Mouse (Mus musculus) subcutaneous adipose tissue, adult 2 months (tissue): ENCODE results near the gene Dad1. TPM values are rescaled to one million over a fixed set of nuclear protein-coding genes. Genes with fewer than 3 reads are reported as not detected.

Source experiments
- polyA plus RNA-seq: library from polyadenylated mRNA; depleted of rRNA; stranded (reverse); fragments of >200 nt; gene quantifications from 2 replicates; pipeline ENCODE4 v1.2.3, GENCODE M21; 2012; ENCODE audit warnings: low replicate concordance; rRNA removed

Dad1 gene
- 572 and 598 TPM in 2 replicates for polyA plus RNA-seq

DNA sequence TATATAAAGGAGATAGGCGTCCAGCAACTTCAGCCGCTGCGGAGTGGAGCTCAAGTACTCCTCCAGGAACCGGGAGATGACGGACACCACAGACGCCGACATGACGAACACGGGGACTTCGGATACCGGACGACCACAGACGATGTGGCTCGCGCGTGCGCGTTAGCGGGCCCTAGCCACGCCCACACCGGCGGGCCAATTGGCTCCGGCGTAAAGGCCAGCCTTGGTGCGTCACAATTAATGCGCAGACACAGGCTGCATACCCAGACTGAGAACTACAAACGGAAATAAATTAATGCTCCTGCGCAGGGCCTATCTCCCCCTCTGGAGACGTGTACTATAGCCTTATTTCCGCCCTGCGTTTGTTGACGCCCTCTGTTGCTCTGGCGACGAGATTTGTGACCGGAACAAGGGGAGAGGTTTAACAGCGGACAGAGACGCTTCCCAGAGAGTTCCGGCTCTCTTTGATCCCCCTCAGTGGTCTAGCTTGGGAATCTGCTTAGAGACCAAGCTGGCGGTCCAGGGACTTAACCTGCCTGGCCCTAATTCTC is at the start of gene Dad1, which contains the start of gene Abhd4:
TSS of gene Dad1 (minus strand) at position 364 of the 551 bp plus-strand sequence.
TSS of gene Abhd4 (plus strand) at position 448 of the 551 bp plus-strand sequence.

DNA sequence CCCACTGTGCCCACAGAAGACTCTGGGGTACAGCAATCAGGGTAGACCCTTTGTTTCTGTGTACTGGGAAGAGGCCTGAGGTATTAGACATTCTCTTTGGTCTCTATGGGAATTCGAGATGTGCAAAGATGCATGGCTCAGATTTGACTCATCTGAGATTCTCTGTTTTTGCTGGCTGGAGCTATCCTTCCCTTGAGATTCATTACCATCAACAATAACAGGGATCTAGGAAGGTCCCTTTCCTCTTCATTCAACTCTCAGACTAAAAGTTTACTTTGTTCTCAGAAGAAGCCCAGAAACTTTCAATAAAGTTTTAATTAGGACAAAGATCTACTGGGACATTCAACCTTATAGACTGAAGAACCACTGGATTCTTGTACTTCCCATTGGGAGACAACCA is 30.9 kb upstream of the Dad1 start, which contains the start of gene Olfr49:
TSS of gene Olfr49 (minus strand) at position 101 of the 400 bp plus-strand sequence.

Other genes with a start within 250 kb of the Dad1 start
- gene Abhd4, start 84 bp upstream of the Dad1 start, polyA plus RNA-seq, result 80.7 and 93.4 TPM in 2 replicates
- gene Olfr49, start 30.8 kb upstream of the Dad1 start, polyA plus RNA-seq, result not detected in 2 replicates
- 109 and 164 TPM in 2 replicates for gene Oxa1l, start 106.7 kb upstream of the Dad1 start, polyA plus RNA-seq
- gene Slc7a7, start 163.7 kb upstream of the Dad1 start, polyA plus RNA-seq, result 13.8 and 25.3 TPM in 2 replicates
- gene Mrpl52, start 172.8 kb upstream of the Dad1 start, polyA plus RNA-seq, result 142 and 264 TPM in 2 replicates
- 117 and 543 TPM in 2 replicates for gene Mmp14, start 177.5 kb upstream of the Dad1 start, polyA plus RNA-seq
- 132 and 137 TPM in 2 replicates for gene Lrp10, start 210.0 kb upstream of the Dad1 start, polyA plus RNA-seq
- gene Rem2, start 222.0 kb upstream of the Dad1 start, polyA plus RNA-seq, result 0.35 TPM in 1 of 2 replicates, not detected in the other